Mouse (Mus musculus): Measurements from ENCODE around the gene Arrdc5. TPM values are rescaled to one million over a fixed set of nuclear protein-coding genes. Genes with fewer than 3 reads are reported as not detected.

Gene Arrdc5
- polyA plus RNA-seq, 1 experiment from 2014 or later: not detected

- H3K9me3 ChIP-seq: no peaks in the 10 kb centered on the region
- H3K27ac ChIP-seq: peak overlapping the region; percentile 97
- under 1% methylated on average over 67 of the region's 67 CpGs for WGBS
- no peaks in the 10 kb centered on the region for H3K27me3 ChIP-seq
- peak; percentile 2; the same call in 1 of the 2 replicates for ATAC-seq (ENCODE audit: insufficient number of reproducible peaks, low FRiP score, low TSS enrichment, low read depth)
- H3K4me1 ChIP-seq: peaks cover 39% of the 10 kb centered on the region
- peak overlapping the region; percentile 77 for H3K4me2 ChIP-seq
- peak overlapping the region; percentile 91 for H3K9ac ChIP-seq
- peaks cover 16% of the 10 kb centered on the region for H3K36me3 ChIP-seq
- peak overlapping the region; percentile 95 for H3K4me3 ChIP-seq
Observed at GRCm38 (mm10) chr17:56326153-56327147, 26.4 kb upstream of the Arrdc5 start.

GRCm38 (mm10) chr17:56325450-56326152 lies 25.5 kb upstream of the Arrdc5 start, which contains the start of gene Kdm4b:
Gene Kdm4b, plus strand, starts transcription at chr17:56326062.
- Histone ChIP-seq H3K4me3 (peak within 1 kb of the TSS; percentile 95), H3K4me1 (peaks cover 31% of the 10 kb centered on the region)

GRCm38 (mm10) chr17:56324419-56324818 lies 24.3 kb upstream of the Arrdc5 start:
- no peaks in the 10 kb centered on the region for H3K27me3 ChIP-seq
- no peak overlapping the region for H3K4me2 ChIP-seq
- H3K9ac ChIP-seq: no peak overlapping the region
- WGBS: 50% methylated on average over 3 of the region's 3 CpGs
- H3K36me3 ChIP-seq: peaks cover 35% of the 10 kb centered on the region
- H3K4me3 ChIP-seq: no peak overlapping the region
- no peak for ATAC-seq (ENCODE audit: insufficient number of reproducible peaks, low FRiP score, low TSS enrichment, low read depth)
- H3K9me3 ChIP-seq: no peaks in the 10 kb centered on the region
- H3K27ac ChIP-seq: peak overlapping the region; percentile 85; the same call in 1 of the 2 replicates
- H3K4me1 ChIP-seq: peaks cover 23% of the 10 kb centered on the region

More at GRCm38 (mm10) chr17:56325450-56326152, 25.5 kb upstream of the Arrdc5 start, which contains the start of gene Kdm4b:
- Histone ChIP-seq H3K4me2 (peak within 1 kb of the TSS; percentile 77), H3K9ac (peak within 1 kb of the TSS; percentile 91), H3K36me3 (peaks cover 23% of the 10 kb centered on the region), H3K27me3 (no peaks in the 10 kb centered on the region), H3K27ac (peak within 1 kb of the TSS; percentile 97), H3K9me3 (no peaks in the 10 kb centered on the region)
- peak; percentile 100 for ATAC-seq (ENCODE audit: insufficient number of reproducible peaks, low FRiP score, low TSS enrichment, low read depth)
- under 1% methylated on average over 57 of the region's 57 CpGs for WGBS

GRCm38 (mm10) chr17:56309191-56309945 lies 9.3 kb upstream of the Arrdc5 start:
- Histone ChIP-seq H3K4me2 (no peak overlapping the region), H3K9ac (no peak overlapping the region), H3K27me3 (no peaks in the 10 kb centered on the region), H3K4me1 (peaks cover 35% of the 10 kb centered on the region), H3K4me3 (no peak overlapping the region), H3K36me3 (peaks cover 86% of the 10 kb centered on the region), H3K9me3 (no peaks in the 10 kb centered on the region), H3K27ac (no peak overlapping the region)
- no peak for ATAC-seq (ENCODE audit: insufficient number of reproducible peaks, low FRiP score, low TSS enrichment, low read depth)
- WGBS: 90% methylated on average over 15 of the region's 15 CpGs

DNA sequence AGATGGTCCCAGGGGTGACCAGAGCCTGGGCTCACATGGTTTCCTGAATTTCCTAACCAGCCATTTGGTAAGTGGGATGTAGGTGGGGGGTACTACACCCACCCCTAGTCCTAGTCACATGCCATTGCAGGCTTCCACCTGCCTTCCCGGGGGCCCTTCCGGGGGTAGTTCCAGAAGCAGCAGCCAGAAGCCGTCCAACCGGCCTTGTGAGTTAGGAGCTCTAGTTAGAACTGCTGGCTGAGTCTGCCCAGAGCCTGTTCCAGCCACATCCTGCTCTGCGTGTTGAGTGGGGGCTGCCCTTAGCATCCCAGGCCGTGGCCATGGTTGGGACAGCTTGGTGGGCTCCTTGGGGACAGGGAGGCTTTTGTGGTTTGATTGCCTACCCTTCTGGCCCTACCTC lies 8.0 kb upstream of the Arrdc5 start:
- peak overlapping the region; percentile 60; the same call in 1 of the 2 replicates for H3K27ac ChIP-seq
- peaks cover 43% of the 10 kb centered on the region for H3K4me1 ChIP-seq
- no peak for ATAC-seq (ENCODE audit: insufficient number of reproducible peaks, low FRiP score, low TSS enrichment, low read depth)
- no peak overlapping the region for H3K9ac ChIP-seq
- no peaks in the 10 kb centered on the region for H3K9me3 ChIP-seq
- H3K27me3 ChIP-seq: no peaks in the 10 kb centered on the region
- 66% methylated on average over 6 of the region's 6 CpGs for WGBS
- no peak overlapping the region for H3K4me3 ChIP-seq
- no peak overlapping the region for H3K4me2 ChIP-seq
- H3K36me3 ChIP-seq: peaks cover 74% of the 10 kb centered on the region

DNA sequence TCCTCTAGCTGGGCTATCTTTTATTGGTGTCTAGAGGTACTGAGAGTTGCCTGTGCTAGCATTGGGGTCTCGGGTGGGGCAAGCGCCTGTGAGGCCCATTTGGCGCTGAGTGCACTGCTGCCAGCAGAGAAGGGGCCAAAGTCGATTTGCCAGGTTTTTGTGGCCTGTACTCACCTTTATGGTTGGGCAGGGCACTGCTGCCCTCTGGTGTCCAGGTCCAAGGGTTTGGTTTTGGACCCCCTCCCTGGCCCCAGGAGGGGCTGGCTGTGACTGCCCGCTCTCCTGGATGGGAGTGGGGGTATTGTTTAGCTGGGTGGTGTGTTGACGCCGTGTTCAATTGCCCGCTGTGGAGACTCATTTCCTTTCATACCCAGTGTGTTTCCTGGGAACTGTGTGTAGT lies 5.7 kb upstream of the Arrdc5 start:
- Histone ChIP-seq H3K4me3 (peak overlapping the region; percentile 70), H3K27ac (peak overlapping the region; percentile 57; the same call in 1 of the 2 replicates), H3K4me1 (peaks cover 51% of the 10 kb centered on the region), H3K9ac (no peak overlapping the region), H3K4me2 (peak overlapping the region; percentile 99), H3K27me3 (no peaks in the 10 kb centered on the region), H3K36me3 (peaks cover 52% of the 10 kb centered on the region), H3K9me3 (no peaks in the 10 kb centered on the region)
- WGBS: 52% methylated on average over 8 of the region's 8 CpGs
- ATAC-seq (ENCODE audit: insufficient number of reproducible peaks, low FRiP score, low TSS enrichment, low read depth): no peak

GRCm38 (mm10) chr17:56305156-56305555 lies 5.1 kb upstream of the Arrdc5 start:
- ATAC-seq (ENCODE audit: insufficient number of reproducible peaks, low FRiP score, low TSS enrichment, low read depth): no peak
- Histone ChIP-seq H3K4me1 (peaks cover 51% of the 10 kb centered on the region), H3K36me3 (peaks cover 45% of the 10 kb centered on the region), H3K4me3 (peak overlapping the region; percentile 70), H3K9ac (peak overlapping the region; percentile 45), H3K9me3 (no peaks in the 10 kb centered on the region), H3K27ac (peak overlapping the region; percentile 57; the same call in 1 of the 2 replicates), H3K4me2 (peak overlapping the region; percentile 99), H3K27me3 (no peaks in the 10 kb centered on the region)
- WGBS: 14% methylated on average over 9 of the region's 9 CpGs

DNA sequence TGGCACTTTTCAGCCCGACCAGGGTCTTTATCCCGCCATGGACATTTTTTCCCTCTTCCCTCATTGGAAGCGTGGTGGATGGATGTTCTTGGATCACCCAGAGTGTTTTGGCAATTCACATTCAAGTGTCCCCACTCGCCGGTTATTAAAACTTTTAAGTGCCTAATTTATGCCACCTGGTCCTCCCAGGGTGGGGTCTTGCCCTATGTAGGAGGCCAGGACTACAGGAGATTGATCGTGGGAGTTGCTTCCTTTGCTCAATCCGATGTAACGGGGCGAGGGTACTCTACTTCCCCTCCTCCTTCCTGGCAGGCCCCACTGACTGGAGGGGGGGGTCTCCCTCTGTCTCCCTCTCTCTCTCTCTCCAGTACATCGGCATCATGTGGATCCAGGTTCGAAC lies 4.6 kb upstream of the Arrdc5 start:
- H3K9ac ChIP-seq: peak overlapping the region; percentile 45
- peaks cover 51% of the 10 kb centered on the region for H3K4me1 ChIP-seq
- no peak for ATAC-seq (ENCODE audit: insufficient number of reproducible peaks, low FRiP score, low TSS enrichment, low read depth)
- no peaks in the 10 kb centered on the region for H3K9me3 ChIP-seq
- H3K4me2 ChIP-seq: peak overlapping the region; percentile 99
- WGBS: 4% methylated on average over 11 of the region's 11 CpGs
- peak overlapping the region; percentile 70 for H3K4me3 ChIP-seq
- peak overlapping the region; percentile 57; the same call in 1 of the 2 replicates for H3K27ac ChIP-seq
- H3K27me3 ChIP-seq: no peaks in the 10 kb centered on the region
- peaks cover 40% of the 10 kb centered on the region for H3K36me3 ChIP-seq

DNA sequence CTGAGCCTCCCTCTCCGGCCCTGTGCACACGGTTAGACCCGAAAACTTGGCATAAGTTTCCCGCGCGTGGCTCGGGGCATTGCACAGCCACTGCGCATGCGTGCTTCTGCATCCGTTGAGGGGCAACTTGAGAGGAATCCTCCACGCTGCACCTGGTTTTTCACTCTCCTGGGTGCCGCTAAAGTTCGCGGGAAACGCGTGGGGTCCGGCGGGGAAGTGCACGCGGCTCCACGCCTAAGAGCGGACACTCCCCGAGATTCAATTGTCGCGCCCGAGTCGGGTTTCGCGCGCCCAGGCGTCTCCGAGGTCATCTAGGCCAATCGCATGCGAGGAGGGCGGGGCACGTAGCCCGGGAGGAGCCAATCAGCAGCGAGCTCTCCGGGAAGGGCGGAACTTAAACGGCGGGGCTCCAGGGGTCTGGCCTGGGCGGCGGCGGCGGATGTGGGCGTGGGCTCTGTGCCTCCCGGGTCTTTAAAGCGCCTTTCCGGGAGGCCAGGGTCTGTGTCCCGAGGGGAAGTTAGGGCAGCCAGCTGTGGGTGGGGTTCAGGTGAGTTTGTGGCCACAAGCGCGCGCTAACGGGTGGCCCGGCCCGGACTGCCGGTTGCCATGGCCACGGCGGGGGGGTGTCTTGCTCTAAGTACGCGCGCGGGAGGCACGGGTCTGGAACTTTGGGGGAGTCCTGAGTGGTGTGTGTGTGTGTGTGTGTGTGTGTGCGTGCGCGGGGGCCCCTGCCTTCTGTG lies 3.9 kb upstream of the Arrdc5 start:
- peak overlapping the region; percentile 70 for H3K4me3 ChIP-seq
- no peaks in the 10 kb centered on the region for H3K27me3 ChIP-seq
- under 1% methylated on average over 62 of the region's 68 CpGs for WGBS
- H3K9ac ChIP-seq: peak overlapping the region; percentile 55
- H3K4me1 ChIP-seq: peaks cover 51% of the 10 kb centered on the region
- H3K27ac ChIP-seq: peak overlapping the region; percentile 86
- H3K4me2 ChIP-seq: peak overlapping the region; percentile 99
- peak; percentile 89 for ATAC-seq (ENCODE audit: insufficient number of reproducible peaks, low FRiP score, low TSS enrichment, low read depth)
- no peaks in the 10 kb centered on the region for H3K9me3 ChIP-seq
- peaks cover 33% of the 10 kb centered on the region for H3K36me3 ChIP-seq

GRCm38 (mm10) chr17:56303160-56303846 lies 3.2 kb upstream of the Arrdc5 start, which contains the start of gene Uhrf1:
Gene Uhrf1, plus strand, starts transcription at chr17:56303321.
- Histone ChIP-seq H3K9me3 (no peaks in the 10 kb centered on the region), H3K4me1 (peaks cover 51% of the 10 kb centered on the region), H3K9ac (peak within 1 kb of the TSS; percentile 55), H3K4me2 (peak within 1 kb of the TSS; percentile 99), H3K27ac (peak within 1 kb of the TSS; percentile 86), H3K4me3 (peak within 1 kb of the TSS; percentile 70), H3K27me3 (no peaks in the 10 kb centered on the region), H3K36me3 (peaks cover 28% of the 10 kb centered on the region)
- ATAC-seq (ENCODE audit: insufficient number of reproducible peaks, low FRiP score, low TSS enrichment, low read depth): peak; percentile 66
- under 1% methylated on average over 43 of the region's 43 CpGs for WGBS

Measured in limb, embryonic 15.5 days (tissue).